Mouse (Mus musculus): ENCODE measurements at regions not wholly inside any gene's neighbourhood (a gene's known extent, or its start where the extent isn't known, plus 50 kb on each side); places are given as distances from the start of the nearest gene placed in this dataset.

DNA sequence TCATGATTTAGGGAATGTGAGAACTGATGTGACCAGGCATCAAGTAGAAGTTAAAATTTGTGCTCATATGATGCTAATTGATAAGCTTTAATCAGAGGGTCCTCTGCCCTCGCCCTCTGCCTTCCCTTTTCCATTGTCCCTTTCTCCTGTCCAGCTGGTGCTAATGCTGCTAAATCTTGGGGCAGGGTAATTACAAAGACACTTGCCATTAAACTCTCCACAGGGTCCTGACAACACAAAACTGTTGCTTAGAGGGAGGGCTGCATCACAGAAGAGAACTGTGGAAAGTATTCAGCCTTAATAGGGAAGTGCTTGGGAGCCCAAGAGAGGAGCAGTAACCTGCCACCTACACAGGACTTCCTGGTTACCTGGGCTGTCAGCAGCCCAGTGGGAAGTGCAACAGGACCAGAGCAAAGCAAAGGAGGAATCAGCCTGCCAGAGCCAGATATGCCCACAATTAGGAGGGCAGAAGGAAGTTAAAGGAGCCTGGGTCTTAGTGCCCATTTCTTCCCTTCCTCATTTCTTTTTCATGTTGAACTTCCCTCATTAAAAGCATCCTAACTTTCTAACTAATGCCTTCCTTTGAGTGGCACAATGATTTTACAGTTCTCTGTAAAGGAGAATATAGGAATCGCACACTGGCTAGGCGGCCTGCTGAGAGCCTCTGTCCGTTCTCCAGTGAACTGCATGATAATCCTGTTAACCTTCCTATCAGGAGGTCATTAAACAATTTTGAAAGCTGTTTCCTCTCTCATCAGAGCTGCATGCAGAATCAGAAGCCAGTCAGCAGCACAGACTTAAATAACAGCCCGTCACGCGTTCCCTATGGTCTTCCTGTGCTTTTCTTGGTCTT is 372.5 kb upstream of the Mef2c start:
- no peak for TF ChIP-seq GATA1 (IDR thresholded peaks at IDR 0.05; ENCODE audit: low read length)
- no peak for TF ChIP-seq TAL1 (IDR thresholded peaks at IDR 0.05; ENCODE audit: low read length)
- Histone ChIP-seq H3K4me3 (replicated peaks) (no peak overlapping the region), H3K4me1 (ENCODE audit: control insufficient read depth) (no peaks in the 10 kb centered on the region), H3K36me3 (ENCODE audit: control insufficient read depth) (no peaks in the 10 kb centered on the region), H3K27me3 (ENCODE audit: control insufficient read depth) (no peaks in the 10 kb centered on the region), H3K9me3 (ENCODE audit: control insufficient read depth, low read length) (no peaks in the 10 kb centered on the region)

DNA sequence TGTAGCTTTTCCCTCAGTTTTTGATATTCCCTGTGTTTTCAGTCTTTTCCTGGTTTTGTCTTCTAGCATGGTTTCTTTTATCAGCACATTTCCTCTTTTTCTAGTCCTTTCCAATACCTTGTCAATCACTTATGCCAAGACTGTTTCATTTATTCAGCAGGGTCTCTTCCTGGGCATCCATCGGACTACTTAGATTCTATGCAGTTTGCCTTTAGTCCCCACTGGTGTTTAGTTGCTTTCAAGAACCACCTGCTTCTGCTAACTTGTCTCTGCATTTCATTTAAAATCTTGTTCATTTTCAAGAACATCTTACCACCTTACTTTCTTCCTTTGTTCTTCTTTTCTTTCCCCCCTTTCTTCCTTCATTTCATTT is 371.9 kb upstream of the Mef2c start:
- Histone ChIP-seq H3K36me3 (ENCODE audit: control insufficient read depth) (no peaks in the 10 kb centered on the region), H3K9me3 (ENCODE audit: control insufficient read depth, low read length) (no peaks in the 10 kb centered on the region), H3K27me3 (ENCODE audit: control insufficient read depth) (no peaks in the 10 kb centered on the region), H3K4me1 (ENCODE audit: control insufficient read depth) (no peaks in the 10 kb centered on the region), H3K4me3 (replicated peaks) (no peak overlapping the region)
- TF ChIP-seq GATA1 (IDR thresholded peaks at IDR 0.05; ENCODE audit: low read length) (no peak), TAL1 (IDR thresholded peaks at IDR 0.05; ENCODE audit: low read length) (no peak)

DNA sequence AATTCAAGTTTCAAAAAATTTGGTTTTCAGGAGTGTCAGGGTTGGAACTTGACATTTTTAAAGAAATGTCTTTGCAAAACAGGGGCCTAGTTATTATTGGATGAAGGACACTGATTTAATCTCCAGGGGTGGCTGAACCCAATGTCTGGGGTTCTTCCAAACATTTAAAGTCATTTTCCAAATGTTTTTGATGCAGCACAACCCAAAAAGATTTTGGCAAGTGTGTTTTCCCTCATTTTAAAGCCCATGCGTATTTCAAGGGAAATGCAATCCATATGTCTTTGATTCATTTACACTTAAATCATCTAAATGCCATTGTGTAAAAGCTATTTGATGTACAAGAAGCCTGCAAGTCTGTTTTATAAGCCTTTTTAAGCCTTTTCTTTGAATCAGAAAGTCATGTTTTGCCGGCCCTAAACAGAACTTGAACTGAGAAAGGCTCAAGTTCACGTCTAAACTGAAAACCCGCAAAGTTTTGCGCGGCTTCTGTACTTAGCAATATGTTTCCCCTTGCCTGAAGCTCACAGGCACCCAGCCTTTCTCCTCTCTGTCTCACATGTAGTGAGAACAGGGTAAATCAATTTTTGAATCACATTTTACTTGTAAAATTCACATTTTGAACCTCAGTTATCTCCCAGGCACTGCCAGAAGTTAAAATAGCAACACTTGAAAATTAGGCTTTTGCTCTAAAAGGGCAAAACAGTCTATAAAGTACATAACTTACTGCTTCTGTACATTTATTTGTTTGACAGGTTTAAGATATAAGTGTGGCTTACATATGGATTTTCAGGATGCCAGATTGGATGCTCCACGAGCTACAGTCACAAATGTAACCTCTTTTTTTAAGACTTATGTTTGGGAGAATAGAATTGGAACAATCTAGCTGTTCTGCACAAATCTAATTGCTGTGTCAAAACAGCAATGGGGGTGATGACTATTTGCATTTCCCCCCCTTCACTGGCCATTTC is 370.9 kb upstream of the Mef2c start:
- TF ChIP-seq TAL1 (IDR thresholded peaks at IDR 0.05; ENCODE audit: low read length) (no peak), GATA1 (IDR thresholded peaks at IDR 0.05; ENCODE audit: low read length) (no peak)
- H3K4me3 ChIP-seq (replicated peaks) = no peak overlapping the region

DNA sequence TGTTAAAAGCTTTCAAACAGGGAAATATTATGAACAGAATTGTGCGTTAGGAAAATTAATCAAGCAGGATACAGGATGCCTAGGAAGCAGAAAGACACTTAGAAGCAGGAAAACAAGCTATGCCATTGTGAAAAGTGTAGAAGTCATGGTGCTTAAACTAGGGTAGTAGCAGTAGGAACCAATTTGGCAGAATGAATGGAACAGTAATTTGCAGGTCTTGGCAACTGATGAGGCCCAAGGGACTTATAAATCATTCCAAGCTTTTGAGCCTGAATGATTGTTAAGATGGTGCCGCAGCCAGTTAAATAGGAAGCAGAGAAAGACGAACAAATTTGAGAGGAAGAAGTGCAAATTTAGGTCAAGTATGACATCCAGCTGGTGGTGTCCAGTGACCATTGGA is 360.5 kb upstream of the Mef2c start:
- TF ChIP-seq TAL1 (IDR thresholded peaks at IDR 0.05; ENCODE audit: low read length) = no peak
- no peak for TF ChIP-seq GATA1 (IDR thresholded peaks at IDR 0.05; ENCODE audit: low read length)
- H3K36me3 ChIP-seq (ENCODE audit: control insufficient read depth) = no peaks in the 10 kb centered on the region
- no peaks in the 10 kb centered on the region for H3K9me3 ChIP-seq (ENCODE audit: control insufficient read depth, low read length)
- no peak overlapping the region for H3K4me3 ChIP-seq (replicated peaks)
- H3K4me1 ChIP-seq (ENCODE audit: control insufficient read depth) = no peaks in the 10 kb centered on the region
- H3K27me3 ChIP-seq (ENCODE audit: control insufficient read depth) = no peaks in the 10 kb centered on the region

More for the DNA sequence above, 370.9 kb upstream of the Mef2c start:
- Histone ChIP-seq H3K27me3 (ENCODE audit: control insufficient read depth) (no peaks in the 10 kb centered on the region), H3K36me3 (ENCODE audit: control insufficient read depth) (no peaks in the 10 kb centered on the region), H3K9me3 (ENCODE audit: control insufficient read depth, low read length) (no peaks in the 10 kb centered on the region), H3K4me1 (ENCODE audit: control insufficient read depth) (no peaks in the 10 kb centered on the region)

DNA sequence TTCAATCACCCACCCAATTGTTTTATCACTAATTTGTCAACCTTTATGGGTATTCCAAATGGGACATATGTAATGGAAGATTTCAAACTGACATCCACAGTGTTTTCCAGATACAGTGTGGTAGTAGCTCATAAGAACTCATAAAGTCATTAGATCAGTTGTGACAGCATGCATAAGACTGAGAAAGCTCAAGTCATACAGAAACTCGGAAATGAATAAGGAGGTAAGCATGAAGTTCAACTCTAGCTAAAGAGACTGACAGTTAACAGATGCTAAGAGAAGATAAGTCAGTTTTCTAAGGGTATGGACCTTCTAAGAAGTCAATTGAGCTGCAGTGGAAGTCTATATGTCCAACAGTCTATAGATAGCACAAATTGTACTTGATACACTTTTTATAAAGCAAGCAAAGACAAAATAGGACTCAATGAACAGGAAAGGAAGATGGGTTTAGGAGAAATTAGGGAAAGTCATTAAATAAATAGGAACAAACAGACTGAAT is 349.2 kb upstream of the Mef2c start:
- Histone ChIP-seq H3K4me1 (ENCODE audit: control insufficient read depth) (no peaks in the 10 kb centered on the region), H3K27me3 (ENCODE audit: control insufficient read depth) (no peaks in the 10 kb centered on the region)
- TF ChIP-seq TAL1 (IDR thresholded peaks at IDR 0.05; ENCODE audit: low read length) (no peak), GATA1 (IDR thresholded peaks at IDR 0.05; ENCODE audit: low read length) (no peak)

DNA sequence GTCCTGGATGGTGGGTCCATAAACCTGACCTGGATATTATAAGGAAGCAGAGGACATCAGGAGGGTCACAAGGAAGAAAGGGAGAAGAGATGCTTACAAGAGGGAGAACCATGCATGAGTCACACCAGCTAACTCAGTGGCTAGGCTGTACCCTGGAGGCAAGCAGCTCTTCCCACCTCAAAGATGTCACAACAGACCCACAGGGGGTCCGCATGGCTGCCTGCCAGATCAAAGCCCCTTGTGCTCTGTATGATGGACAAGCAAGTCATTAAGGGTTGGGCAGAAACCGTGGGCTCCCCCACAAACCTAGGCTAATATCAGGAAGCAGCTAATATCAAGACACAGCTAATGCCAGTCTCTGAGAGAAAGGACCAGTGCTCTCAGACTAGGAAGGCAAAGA is 343.9 kb upstream of the Mef2c start:
- no peaks in the 10 kb centered on the region for H3K9me3 ChIP-seq (ENCODE audit: control insufficient read depth, low read length)
- H3K36me3 ChIP-seq (ENCODE audit: control insufficient read depth) = no peaks in the 10 kb centered on the region
- H3K4me3 ChIP-seq (replicated peaks) = no peak overlapping the region
- H3K4me1 ChIP-seq (ENCODE audit: control insufficient read depth) = no peaks in the 10 kb centered on the region
- TF ChIP-seq GATA1 (IDR thresholded peaks at IDR 0.05; ENCODE audit: low read length) = no peak
- TF ChIP-seq TAL1 (IDR thresholded peaks at IDR 0.05; ENCODE audit: low read length) = no peak
- no peaks in the 10 kb centered on the region for H3K27me3 ChIP-seq (ENCODE audit: control insufficient read depth)

More for the DNA sequence above, 349.2 kb upstream of the Mef2c start:
- Histone ChIP-seq H3K36me3 (ENCODE audit: control insufficient read depth) (no peaks in the 10 kb centered on the region), H3K9me3 (ENCODE audit: control insufficient read depth, low read length) (no peaks in the 10 kb centered on the region), H3K4me3 (replicated peaks) (no peak overlapping the region)

DNA sequence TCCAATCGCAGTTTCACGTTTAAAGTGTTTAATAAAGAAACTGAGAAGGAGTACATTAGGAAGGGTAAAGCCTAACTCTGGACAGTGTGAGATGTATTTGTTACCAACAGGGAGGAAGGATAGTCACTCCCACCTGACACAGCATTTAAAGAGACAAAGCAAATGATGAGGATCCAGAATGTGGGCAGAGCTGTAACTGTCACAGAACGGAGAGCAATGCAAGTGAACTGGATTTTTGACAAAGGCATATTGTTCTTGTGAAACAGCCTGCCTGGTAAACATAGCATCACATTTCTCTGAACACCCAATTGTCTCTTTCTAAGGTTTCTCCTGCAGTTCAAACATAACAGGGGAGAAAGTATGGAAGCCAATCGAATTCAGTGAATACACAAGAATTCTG is 341.1 kb upstream of the Mef2c start:
- TF ChIP-seq TAL1 (IDR thresholded peaks at IDR 0.05; ENCODE audit: low read length) (no peak), GATA1 (IDR thresholded peaks at IDR 0.05; ENCODE audit: low read length) (no peak)
- Histone ChIP-seq H3K9me3 (ENCODE audit: control insufficient read depth, low read length) (no peaks in the 10 kb centered on the region), H3K4me3 (replicated peaks) (no peak overlapping the region), H3K27me3 (ENCODE audit: control insufficient read depth) (no peaks in the 10 kb centered on the region), H3K36me3 (ENCODE audit: control insufficient read depth) (no peaks in the 10 kb centered on the region), H3K4me1 (ENCODE audit: control insufficient read depth) (no peaks in the 10 kb centered on the region)

DNA sequence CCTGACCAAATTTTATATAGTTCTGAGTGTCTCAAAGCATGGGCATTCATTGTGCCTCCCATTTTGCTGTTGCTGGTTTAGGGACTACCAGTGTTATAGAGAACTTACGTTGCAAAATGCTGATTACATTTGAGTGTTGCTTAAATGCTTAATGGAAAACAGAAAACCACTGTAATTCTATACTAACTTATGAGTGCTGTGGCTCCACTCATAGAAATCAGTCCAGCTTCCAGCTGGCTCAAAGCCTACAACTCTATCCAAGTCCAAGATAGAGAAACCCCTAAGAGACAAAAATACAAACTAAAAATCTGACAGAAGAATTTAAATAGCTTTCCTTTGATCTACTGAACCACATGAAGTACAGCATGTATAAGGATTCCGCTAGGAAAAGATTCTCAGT is 328.7 kb upstream of the Mef2c start:
- Histone ChIP-seq H3K36me3 (ENCODE audit: control insufficient read depth) (no peaks in the 10 kb centered on the region), H3K9me3 (ENCODE audit: control insufficient read depth, low read length) (no peaks in the 10 kb centered on the region), H3K27me3 (ENCODE audit: control insufficient read depth) (no peaks in the 10 kb centered on the region), H3K4me1 (ENCODE audit: control insufficient read depth) (no peaks in the 10 kb centered on the region), H3K4me3 (replicated peaks) (no peak overlapping the region)
- no peak for TF ChIP-seq GATA1 (IDR thresholded peaks at IDR 0.05; ENCODE audit: low read length)
